Mouse (Mus musculus) frontal cortex, adult 2 months (tissue): ENCODE data around the gene D16Ertd472e. TPM values are rescaled to one million over a fixed set of nuclear protein-coding genes. Genes with fewer than 3 reads are reported as not detected.
A peak's percentile ranks its signal among the peaks of the same experiment; 100 is the strongest.

Source experiments
- DNase-seq, 2 experiments: peaks; one replicate each; pipeline ENCODE4 v3.0.0; 2022; ENCODE audit warnings: low spot score in 1 of 2; ENCODE audit errors: extremely low spot score in 1 of 2
- polyA plus RNA-seq: library from polyadenylated mRNA; depleted of rRNA; stranded (reverse); fragments of >200 nt; gene quantifications from 2 replicates; pipeline ENCODE4 v1.2.3, GENCODE M21; 2012; rRNA removed

Gene D16Ertd472e
- 5.1 TPM in 2 replicates for polyA plus RNA-seq

DNA sequence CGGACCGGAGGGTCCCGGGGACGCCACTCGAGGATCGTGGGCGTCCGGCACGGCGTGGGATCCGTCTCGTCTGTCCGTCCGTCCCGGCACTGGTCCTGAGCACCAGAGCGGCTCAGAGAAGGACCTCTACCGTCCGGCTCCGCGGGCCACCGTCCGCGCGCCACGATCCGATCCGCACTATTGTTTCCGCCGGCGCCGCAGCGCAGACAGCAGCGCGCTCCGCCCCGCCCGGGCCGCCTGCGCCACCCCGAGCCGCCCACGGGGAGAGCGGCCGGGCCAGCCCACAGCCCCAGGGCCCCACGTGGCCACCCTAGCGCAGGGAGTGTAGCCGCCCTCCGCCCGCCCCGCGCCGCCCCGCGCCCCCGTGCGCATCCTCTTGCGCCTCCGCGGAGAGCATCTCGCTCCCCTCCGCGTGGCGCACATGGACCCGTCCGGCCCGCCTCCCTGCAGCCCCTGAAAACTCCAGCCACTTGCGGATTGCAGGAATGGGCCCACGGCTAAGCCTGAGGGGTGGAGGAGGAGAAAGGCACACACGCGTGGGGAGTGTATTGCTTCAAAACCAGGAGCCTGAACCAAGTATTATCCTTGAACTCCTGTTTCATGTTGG, at the start of gene D16Ertd472e:
TSS of gene D16Ertd472e (minus strand) at position 231 of the 607 bp plus-strand sequence.
- peak; percentile 27 to 68 for DNase-seq

DNA sequence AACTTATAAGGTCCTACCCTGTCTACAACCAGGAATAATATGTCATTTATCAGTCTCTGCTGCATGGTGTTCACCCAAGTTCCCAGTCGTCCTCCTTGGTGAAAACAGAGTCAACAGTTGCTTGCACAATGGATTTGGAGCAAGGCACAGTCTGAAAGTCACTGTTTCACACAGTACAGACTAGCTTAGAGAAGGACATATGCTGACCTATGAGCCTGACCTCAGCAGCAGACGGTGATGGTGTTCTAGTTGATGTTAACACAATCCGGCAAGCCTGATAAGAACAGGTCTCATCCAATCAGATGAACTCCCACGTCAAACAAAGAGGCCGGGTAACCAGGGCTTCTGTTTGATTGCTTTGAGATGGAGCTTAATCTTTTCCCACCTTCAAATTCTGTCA, 46.2 kb upstream of the D16Ertd472e start:
- no peak for DNase-seq

DNA sequence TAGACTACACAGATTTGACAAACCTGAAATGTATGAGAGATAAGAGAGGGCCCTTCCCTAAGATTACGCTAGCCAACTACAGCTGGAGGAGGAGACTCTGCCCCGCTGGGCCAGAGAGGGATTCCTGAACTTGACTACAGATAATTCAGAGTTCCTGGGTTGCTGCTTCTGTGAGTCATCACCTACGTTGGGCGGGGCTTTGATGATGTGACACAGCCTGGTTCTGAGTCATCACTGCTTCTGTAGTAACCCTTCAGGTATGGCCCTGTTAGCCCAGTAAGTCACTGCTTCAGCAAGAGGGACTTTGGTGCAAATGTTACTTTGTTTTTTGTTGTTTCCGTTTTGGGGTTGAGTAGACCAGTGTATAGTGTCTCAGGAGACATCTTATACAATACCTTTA, 42.9 kb upstream of the D16Ertd472e start:
- no peak for DNase-seq

DNA sequence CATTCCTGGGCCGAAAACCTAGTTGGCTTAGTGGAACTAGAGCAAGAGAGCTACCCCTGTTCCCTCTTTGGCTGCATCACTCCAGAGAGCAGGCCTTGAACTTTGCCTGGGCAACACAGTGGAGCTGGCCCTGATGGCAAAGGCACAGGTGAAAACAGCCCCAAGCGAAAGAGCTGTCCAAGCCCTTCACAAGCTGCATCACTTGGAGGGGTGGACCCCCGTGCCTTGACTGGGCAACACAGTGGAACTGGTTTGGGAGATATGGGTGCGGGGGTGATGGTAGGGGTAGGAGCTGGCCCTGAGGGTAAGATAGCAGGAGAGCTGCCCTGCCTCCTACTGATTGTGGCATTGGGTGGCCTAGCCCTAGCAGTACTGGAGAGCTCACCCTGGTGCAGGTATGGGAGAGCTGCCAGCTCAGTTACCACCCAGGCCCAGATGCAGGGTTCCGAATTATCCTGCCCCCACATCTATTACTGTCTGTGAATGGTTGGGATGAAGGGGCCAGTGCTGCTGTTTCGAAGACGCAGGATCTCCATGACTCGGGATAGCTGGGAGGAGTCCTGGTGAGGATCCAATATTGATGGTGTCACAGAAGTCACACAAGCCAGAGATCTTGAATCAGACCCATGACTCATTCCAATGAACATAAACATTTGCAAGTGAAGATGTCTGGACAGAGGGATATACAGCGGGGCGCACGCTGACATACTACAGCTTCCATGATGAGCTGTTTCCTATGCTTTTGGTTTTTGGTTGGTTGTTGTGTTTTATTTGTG, 41.4 kb upstream of the D16Ertd472e start:
- no peak for DNase-seq

DNA sequence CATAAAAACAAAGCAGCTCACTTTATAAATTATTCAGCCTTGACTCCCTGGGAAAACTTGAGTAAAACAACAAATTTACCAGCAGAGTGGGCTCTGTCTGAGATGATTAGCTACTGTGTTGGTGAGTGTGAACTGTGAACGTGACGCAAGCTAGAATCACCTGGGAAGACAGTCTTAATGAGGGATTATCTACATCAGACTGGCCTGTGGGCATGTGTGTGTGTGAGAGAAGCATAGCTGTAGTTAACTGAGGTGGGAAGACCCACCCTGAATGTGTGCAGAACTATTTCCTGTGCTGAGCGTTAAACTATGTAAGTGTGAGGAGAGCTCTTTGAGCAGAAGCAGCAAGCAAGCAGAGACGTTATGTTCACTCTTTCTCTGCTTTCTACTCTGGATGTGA, 29.7 kb upstream of the D16Ertd472e start:
- no peak for DNase-seq

DNA sequence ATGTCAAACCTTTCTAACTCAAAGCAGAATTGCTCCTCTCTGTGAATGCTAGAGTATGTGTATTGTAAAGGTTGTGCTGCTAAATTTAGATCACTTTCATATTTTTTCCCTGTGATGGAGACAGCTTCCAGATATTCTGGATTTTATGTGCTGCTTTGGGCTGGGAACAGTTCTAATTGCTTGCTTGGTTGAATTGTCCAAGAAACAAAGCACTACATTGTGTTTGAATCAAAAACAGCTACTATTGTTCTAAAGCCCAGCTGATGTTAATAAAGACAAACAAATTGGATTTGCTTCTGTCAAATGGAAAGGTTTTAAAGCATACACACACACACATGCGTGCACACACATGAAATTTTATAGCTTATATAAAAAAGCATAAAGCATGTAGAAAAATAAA, 22.4 kb upstream of the D16Ertd472e start:
- no peak for DNase-seq

DNA sequence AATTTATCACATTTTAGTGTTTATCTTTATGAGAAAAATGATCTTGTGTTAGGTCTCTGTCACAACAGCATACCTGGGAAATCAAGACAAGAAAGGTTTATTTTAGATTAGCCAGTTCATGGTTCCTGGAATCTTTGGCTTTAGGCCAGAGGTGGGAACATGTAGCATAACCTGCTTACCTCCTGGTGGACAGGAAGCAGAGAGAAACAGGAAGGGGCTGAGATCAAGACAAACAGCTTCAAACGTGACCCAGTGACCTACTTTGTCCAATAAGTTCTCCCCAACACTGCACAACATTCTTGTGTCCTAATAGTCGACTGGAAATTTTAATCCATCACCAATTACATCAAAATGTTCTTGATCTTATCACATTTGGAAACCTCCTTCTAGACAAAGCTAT, 19.9 kb upstream of the D16Ertd472e start:
- DNase-seq = no peak

DNA sequence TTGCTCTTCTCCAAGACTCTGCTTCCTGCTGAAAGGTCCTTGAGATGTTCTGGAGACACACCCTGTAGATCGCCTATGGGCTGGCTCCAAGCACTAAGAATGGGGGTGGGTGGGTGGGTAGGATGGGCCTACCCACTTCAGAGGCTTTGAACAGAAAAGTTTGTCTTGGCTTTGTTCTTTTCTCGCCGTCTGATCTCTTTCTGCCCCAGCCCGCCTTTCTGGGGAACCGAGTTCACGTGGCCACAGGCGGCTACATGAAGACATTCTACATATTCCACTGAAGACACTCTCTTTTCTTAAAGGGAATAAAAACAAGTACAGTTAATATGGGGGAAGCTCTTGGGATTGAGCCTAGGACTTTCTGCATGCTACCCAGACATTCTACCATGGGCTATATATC, 19.3 kb upstream of the D16Ertd472e start:
- no peak for DNase-seq

DNA sequence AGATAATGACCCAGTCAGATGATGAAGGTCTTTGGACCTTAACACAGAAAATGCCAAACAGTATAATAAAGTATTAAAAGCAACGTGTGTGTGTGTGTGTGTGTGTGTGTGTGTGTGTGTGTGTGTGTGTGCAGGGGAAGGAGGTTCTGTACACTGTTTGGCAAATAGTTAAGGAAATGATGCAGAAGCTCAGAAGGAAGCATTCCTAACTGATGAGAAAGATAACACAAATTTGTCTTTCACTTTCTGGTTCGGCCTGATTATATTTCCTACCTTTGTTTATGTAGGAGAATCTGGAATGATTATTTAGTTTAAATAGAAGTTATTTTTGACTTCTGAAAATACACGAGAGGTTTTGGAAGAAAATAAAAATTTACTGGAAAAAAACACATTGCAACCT, 17.6 kb upstream of the D16Ertd472e start:
- no peak for DNase-seq

DNA sequence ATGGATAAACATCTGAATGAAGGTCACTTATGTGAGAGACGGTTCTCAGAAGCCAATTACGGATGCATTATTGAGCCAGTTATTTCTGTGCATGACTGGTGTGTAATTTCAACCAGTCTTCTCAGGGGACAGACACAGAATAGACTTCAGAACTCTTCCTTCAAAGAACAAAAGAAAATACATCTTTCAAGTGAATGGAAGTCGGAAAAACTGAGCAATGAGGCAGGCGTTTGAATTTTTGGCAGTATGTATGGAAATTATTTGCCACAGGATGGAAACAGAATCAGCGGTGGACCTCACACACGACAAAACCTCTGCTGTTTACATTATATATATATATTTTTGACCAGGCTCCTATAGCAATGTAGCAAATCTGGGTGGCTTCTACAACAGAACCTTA, 14.6 kb upstream of the D16Ertd472e start:
- DNase-seq = no peak

DNA sequence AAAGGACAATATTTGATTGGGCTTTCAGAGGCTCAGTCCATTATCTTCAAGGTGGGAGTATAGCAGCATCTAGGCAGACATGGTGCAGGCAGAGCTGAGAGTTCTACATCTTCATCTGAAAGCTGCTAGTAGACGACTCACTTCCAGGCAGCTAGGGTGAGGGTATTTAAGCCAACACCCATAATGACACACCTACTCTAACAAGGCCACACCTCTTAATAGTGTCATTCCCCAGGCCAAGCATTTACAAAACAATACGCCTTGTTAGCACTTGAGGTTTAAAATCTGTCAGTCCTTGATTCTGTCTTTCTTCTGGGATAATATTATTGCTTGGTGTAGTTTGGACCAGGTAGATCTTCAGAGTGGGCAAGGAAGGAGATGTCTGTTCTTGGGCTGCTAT, 12.3 kb upstream of the D16Ertd472e start:
- no peak for DNase-seq

DNA sequence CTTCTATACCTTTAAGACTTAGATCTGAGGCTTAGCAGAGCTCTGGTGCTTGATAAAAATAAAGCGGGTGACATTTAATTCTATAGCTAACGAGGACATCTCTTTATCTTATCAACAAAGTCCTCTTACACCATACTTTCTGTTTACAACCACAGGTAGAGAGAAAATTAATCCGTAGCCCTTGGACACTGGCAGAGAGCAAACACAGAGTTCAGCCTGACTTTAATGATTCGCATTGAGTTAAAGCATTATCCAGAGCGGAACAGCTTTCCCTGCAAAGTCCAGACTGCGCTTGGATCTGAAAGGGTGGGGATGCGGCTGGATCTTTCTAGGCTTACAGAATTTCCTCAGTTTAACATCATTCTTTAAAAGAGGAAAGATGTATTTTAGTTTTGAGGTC, 10.1 kb upstream of the D16Ertd472e start:
- no peak for DNase-seq

DNA sequence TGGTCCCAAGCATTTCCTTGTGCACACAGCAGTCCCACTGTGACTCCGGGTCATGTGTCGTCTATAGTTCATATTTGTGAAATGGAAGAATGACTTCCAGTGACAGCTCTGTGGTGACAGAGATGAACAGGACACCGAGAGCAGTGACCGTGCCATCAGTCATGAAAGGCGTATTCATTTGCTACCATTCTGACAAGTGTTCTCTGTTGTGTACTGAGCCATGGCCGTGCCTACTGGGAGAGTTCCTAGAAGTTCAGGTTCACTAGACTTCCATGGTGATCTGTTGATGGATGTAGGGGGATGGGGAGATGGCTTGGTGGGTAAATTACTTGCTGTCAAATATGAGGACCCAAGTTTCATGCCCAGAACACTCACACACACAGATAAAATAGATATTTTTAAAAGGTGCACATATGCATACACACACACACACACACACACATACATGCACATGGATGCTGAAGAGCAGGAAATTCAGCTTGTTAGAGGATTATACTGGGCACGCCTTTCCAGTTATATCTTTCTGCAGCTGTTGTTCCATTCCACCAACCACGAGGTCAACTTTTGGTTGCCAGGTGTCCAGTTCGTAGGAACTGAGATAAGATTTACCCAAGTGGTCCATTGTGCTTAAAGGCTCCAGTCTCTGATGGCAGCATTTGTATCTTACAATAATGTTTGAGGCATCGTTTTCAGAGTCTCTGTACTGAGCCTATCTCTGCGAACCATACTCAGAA, 9.3 kb upstream of the D16Ertd472e start:
- DNase-seq = no peak

DNA sequence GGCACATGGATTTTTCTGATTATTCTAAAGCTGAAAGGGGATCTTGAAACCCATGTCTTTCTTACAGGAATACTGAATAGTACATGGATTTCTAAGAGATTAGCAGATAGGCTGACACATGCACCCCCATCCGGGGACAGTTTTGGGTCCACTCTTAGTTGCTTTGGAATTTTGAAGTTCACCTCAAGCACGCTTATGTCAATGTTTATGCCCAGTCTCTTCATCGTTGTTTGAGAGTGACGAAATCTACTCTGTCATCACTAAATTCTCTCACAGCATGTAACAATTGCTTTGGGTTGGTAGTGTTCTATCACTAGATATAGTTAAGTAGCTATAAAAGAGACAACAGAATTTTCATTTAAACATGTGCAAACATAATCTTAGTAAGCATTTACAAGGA, 8.7 kb upstream of the D16Ertd472e start:
- DNase-seq = no peak

DNA sequence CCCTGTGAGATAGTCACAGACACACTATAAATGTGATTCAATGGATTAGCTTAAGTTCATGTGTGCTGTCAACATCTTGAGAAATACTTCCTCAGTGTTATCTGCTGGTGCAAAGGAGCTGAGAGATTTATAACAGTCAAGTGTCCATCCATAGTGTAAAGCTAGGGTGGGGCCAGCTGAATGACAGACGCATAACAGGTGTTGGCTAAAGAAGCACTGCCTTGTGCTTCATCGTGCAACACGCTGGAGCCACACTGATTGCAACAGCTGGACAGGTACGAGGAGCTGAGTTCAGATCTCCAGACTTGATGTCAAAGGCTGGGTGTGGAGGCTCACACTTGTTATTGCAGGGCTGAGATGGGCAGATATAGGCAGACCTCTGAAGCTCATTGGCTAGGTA, 7.5 kb upstream of the D16Ertd472e start:
- DNase-seq = no peak

DNA sequence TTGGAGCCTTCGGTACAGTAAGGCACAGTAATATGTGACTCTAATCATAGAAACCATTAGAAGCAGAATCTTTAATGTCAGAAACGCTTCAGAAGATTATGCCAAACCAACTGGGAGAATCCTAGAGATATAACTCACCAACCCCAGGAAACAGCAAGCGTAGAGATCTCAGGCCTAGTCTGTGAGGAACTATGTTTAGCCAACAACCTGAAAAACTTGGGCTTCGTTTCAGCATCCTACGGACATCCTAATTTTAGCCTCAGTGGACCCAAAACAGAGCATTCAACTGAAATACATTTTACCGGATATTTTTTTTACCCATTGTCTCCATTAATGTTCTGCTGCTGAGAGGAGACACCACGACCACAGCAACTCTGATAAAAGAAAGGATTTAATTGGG, 3.9 kb upstream of the D16Ertd472e start:
- no peak for DNase-seq

DNA sequence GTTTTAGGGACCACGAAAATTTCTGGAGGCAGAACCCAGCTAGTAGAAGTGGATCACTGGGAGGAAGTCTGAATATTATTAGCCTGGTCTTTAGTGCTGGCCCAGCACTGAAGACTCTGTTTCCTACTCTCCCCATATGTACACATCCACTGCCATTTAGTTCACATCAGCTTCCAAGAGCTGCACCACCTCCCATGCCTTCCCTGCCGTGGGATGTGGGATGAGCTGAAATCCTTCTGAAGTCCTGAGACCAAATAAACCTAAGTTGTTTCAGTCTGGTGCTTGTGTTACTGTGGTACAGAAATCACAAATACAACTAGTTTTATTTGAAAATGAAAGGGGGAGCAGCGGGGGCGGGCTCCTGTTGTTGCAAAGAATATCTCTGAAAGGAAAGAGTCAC, 2.9 kb upstream of the D16Ertd472e start:
- no peak for DNase-seq

DNA sequence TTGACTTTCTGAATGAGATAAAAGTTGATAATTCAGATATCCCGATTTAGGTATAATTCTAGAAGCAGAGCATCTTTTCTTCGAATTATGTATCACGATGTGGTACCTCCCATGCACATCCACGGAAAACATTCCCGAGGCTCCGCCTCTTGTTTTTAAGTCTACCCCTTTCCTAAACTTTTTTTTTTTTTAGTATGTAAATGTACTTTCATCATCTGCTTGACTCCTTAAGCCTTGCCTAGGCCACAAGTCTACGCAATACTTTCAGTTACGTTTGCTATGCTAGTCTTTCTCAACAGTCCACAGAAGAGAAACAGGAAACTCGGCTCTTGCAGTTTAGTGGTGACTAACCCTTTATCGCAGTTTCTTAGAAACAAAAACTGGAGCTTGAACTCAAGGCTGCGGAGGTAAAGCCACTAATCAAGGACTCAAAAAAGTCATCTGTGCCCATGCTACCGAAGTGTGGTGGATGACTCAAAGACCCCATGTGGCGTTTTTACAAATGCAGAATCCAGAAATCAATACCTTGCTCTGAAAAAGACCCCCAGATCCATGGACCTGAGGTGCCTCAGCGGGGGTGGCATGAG, 670 bp upstream of the D16Ertd472e start:
- no peak for DNase-seq

DNA sequence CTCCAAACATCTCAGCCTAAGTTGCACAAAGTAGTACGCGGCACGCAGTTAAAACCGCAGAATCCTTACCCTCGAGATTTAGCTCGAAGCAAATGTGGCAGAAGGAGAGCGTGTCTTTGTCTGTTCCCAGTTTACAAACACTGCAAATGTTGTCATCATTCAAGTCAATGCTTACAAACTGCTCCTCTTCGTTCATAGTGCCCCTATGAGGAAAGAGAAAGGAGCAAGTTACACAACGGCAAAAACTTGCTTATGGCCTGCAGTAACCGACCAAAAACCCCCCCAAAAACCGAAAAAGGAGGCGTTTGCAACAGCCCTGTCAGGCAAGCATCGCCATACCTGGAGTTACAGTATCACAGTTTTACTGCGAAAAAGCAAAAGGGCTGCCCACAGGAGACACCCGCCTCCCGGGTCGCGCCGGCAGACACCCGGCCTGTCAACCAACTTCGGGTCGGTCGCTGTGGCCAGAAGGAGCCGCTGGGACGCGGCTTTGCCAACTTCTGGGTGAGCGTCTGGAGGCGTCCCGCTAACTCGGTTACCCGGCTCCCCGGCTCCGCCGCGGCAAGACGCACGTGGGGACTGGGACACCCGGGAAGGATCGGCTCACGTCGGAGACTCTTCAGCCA, 543 bp downstream of the D16Ertd472e start:
- no peak for DNase-seq

DNA sequence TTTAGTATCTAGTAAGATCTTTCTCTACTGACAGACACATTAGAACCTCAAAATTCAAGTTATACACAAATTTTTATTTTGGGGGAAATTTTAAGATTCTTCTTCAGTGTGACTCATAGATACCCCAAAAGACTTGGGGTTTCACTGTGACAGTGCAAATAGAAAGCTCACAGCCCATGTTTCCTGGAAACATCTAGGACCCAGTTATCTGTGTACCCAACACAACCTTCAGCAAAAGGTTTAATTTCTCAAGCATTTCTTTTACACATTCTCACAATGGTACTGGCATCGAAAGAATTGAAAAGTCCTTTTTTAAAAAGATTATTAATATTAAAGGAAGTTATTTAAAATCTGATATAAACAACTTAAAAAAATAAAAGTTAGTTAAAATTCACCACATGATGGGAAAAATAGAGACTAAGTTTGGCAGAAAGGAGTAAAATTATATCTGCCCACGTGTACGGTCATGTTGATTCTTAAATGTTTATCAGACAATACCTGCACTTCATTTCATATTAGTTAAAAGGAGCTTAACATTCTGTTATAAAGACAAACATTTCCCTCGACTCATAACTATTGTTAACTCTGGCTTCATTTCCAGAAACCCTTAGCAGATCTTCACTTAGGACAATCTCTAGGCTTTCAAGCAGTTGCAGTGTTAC, 1.2 kb downstream of the D16Ertd472e start:
- DNase-seq = no peak
